Mouse (Mus musculus): ENCODE measurements at regions not wholly inside any gene's neighbourhood (a gene's known extent, or its start where the extent isn't known, plus 50 kb on each side); places are given as distances from the start of the nearest gene placed in this dataset.
"Not testable (repeated sequence)": the region's sequence is repeated elsewhere in the genome, so short reads cannot be mapped to it uniquely, and the experiment has no call there.

DNA sequence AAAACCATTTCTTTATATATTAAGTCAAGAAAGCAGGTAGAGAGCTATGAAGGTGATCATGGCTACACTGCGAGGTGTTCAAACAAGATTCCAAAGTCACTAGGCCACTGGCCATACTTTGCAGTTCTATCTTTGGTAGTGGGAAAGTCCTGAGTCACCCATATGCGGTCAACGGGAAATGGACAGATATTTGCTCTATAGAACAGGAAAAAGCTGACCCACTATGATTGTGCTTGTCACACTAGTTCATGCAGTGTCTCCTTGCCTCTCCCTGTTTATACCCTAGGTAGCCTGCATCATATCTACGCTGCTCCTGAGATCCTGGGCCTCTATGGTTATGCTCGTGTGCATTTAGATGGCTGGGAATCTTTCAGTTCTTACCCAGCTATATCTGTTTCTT, 188.9 kb upstream of the Pfkp start:
- no peak for DNase-seq

DNA sequence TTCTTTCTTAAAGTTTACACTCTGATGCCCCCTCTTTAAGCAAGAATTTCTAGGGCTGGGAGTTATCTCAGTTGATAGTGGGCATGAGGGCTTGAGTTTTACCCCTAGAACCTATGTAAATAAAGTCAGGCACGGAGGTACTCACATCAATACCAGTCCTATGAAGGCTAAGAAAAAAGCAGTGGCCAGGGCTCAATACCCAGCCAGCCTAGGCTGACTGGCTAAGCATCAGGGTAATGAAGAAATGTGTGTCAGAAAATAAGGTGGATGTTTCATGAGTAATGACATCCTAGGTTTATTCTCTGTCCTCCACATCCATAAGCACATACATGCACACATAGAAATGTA, 188.5 kb upstream of the Pfkp start:
- no peak for DNase-seq

DNA sequence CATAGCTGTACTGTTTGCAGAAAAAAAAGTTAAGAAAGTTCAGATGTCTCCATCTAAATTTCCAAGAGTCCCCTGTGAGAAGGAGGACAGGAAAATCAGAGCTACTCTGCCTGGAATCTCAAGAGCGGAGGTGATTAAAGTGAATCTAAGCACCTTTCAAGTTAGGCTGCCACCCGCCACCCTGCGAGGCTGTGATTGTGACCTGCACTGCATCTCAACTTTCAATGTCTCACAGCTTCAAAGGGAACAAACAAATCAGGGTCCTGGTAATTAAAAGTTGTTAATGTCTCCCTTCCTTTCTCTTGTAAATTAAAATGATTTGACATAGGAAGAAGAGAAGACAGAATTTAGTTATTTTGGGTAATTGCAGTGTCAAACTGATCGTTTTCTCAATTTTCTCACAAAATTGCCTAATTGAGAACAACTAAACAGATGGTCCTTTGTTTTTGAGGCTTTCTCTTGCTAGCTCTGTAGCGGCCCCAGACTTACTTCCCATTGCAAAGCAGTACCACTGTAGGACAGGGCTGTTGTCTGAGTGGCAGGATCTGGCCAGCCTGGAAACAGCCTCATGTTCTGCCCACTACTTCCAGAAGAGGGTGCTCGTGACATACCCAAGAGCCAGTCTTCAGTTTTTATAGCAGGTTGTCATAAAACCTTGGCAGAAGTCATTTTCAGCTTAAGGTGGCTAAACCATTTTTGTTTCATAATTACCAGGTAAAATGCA, 187.9 kb upstream of the Pfkp start:
- peak; percentile 14 for DNase-seq

DNA sequence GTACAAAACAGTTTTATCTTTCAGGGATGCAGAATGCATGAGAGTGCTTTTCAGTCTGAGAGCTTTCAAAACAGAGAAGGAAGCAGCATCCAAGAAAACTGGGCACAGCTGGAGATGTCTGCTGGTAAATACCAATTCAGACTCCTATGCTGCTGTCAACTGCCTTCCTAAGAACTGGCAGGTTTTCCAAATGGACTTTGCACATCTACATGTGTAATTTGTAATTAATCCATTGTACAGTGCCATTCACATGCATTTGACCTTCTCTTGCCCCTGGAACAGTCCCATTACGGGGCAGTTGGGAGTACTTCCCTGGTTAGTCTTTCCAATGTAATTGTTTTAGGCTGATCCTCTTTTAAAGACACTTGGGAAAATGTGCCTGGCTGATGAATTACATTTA, 181.3 kb upstream of the Pfkp start:
- no peak for DNase-seq

DNA sequence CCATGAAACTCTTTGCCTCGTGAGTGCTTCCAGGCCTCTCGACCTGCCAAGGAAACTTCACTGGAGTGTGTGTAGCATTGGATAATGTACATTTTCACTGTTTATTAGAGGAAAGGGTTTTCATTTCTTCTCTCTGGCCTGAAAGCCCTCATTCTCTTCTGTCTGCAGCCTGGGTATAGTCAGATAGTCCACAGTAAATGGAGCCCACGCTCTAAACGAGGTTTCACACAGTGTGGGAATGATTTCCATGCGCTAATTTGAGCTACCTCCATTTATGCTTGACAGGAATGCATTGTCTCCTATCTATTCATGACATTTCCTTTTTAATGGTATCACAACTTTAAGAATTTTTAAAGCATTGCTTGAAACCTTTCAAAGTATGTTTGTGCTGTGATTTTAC, 180.8 kb upstream of the Pfkp start:
- DNase-seq: no peak

DNA sequence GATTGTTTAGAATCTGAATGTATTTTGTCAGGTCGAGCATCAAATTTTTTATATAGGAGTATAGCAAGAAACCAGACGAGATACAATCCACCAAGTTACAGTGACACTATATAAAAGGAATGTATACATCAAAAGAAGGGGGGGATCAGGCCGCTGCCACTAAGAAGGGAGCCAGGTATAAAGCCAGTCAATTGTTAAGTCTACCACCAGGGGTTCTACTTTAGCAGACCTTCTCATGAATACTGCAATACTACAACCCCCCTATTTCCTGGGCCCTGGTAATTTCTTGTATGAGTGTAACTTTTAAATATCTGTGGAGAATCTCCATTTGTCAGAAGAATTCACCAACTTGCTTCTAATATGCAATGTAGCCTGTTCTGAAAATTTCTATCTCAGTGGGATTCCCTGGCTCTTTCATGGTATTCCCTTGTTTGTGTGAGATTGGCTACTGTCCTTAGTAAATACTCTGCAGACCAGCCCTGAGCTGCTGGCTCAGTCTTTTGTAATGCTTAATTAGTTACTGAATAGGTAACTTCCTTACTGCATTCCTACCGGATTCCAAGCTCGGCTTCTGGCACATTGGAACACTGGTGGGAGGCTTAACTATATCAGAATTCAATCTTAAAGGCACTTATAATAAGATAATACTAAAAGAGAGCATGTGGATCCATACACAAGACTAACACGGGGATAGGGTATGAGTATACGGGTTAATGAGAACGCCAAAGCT, 180.2 kb upstream of the Pfkp start:
- DNase-seq: not testable (repeated sequence)

GRCm38 (mm10) chr13:6802243-6803157, 153.9 kb upstream of the Pfkp start:
- no peak for DNase-seq

- DNase-seq: no peak
These were observed 119.5 kb upstream of the Pfkp start for GRCm38 (mm10) chr13:6767936-6768588.

GRCm38 (mm10) chr13:6757151-6757550, 108.6 kb upstream of the Pfkp start:
- no peak for DNase-seq

GRCm38 (mm10) chr13:6751599-6751998, 103.0 kb upstream of the Pfkp start:
- no peak for DNase-seq

GRCm38 (mm10) chr13:6751149-6751548, 102.6 kb upstream of the Pfkp start:
- no peak for DNase-seq

DNA sequence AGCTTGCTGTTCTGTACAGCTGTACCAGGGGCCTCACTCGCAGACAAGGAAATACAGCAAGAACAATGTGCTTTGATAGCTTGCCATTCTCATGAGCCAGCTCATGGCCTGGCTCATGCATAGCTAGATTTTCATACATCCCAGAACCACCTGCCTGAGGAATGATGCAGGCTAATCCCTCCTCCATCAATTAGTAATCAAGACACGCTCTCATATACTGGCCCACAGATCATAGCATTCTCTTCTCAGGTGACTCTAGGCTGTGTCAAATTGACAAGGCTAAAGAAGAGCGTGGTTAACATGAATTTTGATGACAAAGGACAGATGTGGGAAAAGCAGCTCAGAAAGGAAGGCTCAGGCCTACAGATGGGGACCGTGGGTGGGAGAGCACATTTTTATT, 93.3 kb upstream of the Pfkp start:
- DNase-seq: no peak

DNA sequence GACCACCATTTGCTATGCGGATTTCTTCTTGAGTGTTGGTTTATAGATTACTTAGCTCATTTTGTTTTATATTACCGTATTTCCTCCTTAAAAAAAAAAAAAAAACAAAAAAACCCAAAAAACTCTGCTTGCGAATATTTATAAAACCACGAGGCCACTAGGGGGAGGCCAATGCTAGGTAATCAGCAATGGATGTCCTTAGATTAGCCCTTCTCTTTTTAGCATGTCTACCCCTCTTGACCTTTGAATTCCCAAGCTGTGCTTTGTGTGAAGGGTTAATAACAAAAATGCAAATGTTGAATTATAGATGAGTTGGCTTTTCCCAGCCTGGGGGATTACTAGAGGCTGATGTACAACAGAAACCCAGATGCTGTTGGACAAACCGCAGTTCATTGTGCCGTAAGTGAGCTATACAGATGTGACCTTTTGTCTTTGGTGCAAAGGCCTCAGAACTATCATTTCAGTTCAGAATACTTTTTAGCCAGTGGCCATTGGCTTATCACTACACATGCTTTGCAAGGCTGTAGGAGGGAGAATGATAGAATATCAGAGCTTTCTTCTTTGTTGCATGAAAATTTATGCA, 88.5 kb upstream of the Pfkp start:
- DNase-seq: no peak

Measured in thymus, postnatal 25 days (tissue).